8 mouse cellular contexts compared by ENCODE assay signal in genomic region chr17:32368991-32369578, GRCm38 (mm10). TPM values are rescaled to one million over a fixed set of nuclear protein-coding genes. Genes with fewer than 3 reads are reported as not detected.
A peak's percentile ranks its signal among the peaks of the same experiment; 100 is the strongest.
DNase-seq lines count a peak whose midpoint lies in the region; ATAC-seq and TF ChIP-seq lines count a peak whose summit lies in the region.

No protein-coding gene starts in this region.

- peak overlapping the region; percentile 33 for H3K4me3 ChIP-seq in heart, embryonic 12.5 days
- H3K4me3 ChIP-seq in hindbrain, postnatal 0 days (ENCODE audit: low read length), result no peak overlapping the region
- no peak overlapping the region; the same call in 1 of the 2 replicates for H3K4me3 ChIP-seq in midbrain, embryonic 14.5 days (replicated peaks; ENCODE audit: low read depth, low read length)

- TF ChIP-seq CTCF in hindbrain, postnatal 0 days (IDR thresholded peaks at IDR 0.05; ENCODE audit: low read depth), result no peak

- peak overlapping the region; percentile 59 for H3K4me2 ChIP-seq in heart, embryonic 12.5 days
- H3K4me2 ChIP-seq in hindbrain, postnatal 0 days (ENCODE audit: low read depth, low read length), result 0 out of 2 replicates have a peak overlapping the region, but pooled peaks have one; percentile 21
- peak overlapping the region; percentile 35 for H3K4me2 ChIP-seq in midbrain, embryonic 14.5 days (ENCODE audit: low read length)

- no peaks in the 10 kb centered on the region for H3K27me3 ChIP-seq in heart, embryonic 12.5 days (replicated peaks)
- no peaks in the 10 kb centered on the region for H3K27me3 ChIP-seq in hindbrain, postnatal 0 days (ENCODE audit: insufficient read depth, low read length)
- H3K27me3 ChIP-seq in midbrain, embryonic 14.5 days (ENCODE audit: control insufficient read depth, insufficient read depth, low read length), result no peaks in the 10 kb centered on the region

- intact Hi-C loops in heart, postnatal 14 days (cut with DNase I), result no loop called here

- H3K4me1 ChIP-seq in heart, embryonic 12.5 days (replicated peaks), result peaks cover 13% of the 10 kb centered on the region
- no peaks in the 10 kb centered on the region for H3K4me1 ChIP-seq in hindbrain, postnatal 0 days (ENCODE audit: insufficient read depth, low read length)
- H3K4me1 ChIP-seq in midbrain, embryonic 14.5 days (ENCODE audit: control insufficient read depth, insufficient read depth, low read length), result peaks cover 4% of the 10 kb centered on the region; the same call in 1 of the 2 replicates

- H3K9me3 ChIP-seq in heart, embryonic 12.5 days (replicated peaks), result no peaks in the 10 kb centered on the region
- no peaks in the 10 kb centered on the region for H3K9me3 ChIP-seq in hindbrain, postnatal 0 days (ENCODE audit: low read length)
- no peaks in the 10 kb centered on the region for H3K9me3 ChIP-seq in midbrain, embryonic 14.5 days (ENCODE audit: control insufficient read depth, low read length)

- H3K36me3 ChIP-seq in heart, embryonic 12.5 days, result 0 out of 2 replicates have a peak, but pooled peaks cover 3% of the 10 kb centered on the region
- no peaks in the 10 kb centered on the region; the same call in 1 of the 2 replicates for H3K36me3 ChIP-seq in hindbrain, postnatal 0 days (ENCODE audit: insufficient read depth, low read length)
- peaks cover 12% of the 10 kb centered on the region for H3K36me3 ChIP-seq in midbrain, embryonic 14.5 days (ENCODE audit: control insufficient read depth, insufficient read depth, low read length)

- no peak for ATAC-seq in heart, embryonic 12.5 days (ENCODE audit: insufficient number of reproducible peaks, low FRiP score)
- no peak for ATAC-seq in hindbrain, postnatal 0 days
- ATAC-seq in midbrain, embryonic 14.5 days (ENCODE audit: low FRiP score, low TSS enrichment), result no peak

- no peak for DNase-seq in heart, postnatal 14 days
- peak; percentile 55 for DNase-seq in embryo, embryonic 10.5 days (ENCODE audit: low spot score)
- no peak for DNase-seq in hindbrain, postnatal 0 days (ENCODE audit: low spot score)
- DNase-seq in midbrain, embryonic 14.5 days, result no peak
- DNase-seq in adrenal gland, adult (ENCODE audit: inconsistent age in 2 of 2, low spot score in 1 of 2), result no peak
- DNase-seq in layer of hippocampus, adult 9-10 months (ENCODE audit: low spot score), result no peak
- DNase-seq in testis, postnatal 10 days (ENCODE audit: low spot score), result no peak

- H3K9ac ChIP-seq in heart, embryonic 12.5 days, result no peak overlapping the region
- no peak overlapping the region for H3K9ac ChIP-seq in hindbrain, postnatal 0 days (replicated peaks; ENCODE audit: low read length)
- no peak overlapping the region for H3K9ac ChIP-seq in midbrain, embryonic 14.5 days (replicated peaks; ENCODE audit: low read length)

- H3K27ac ChIP-seq in heart, embryonic 12.5 days (ENCODE audit: poor library complexity, severe bottlenecking), result no peak overlapping the region
- no peak overlapping the region for H3K27ac ChIP-seq in hindbrain, postnatal 0 days
- H3K27ac ChIP-seq in midbrain, embryonic 14.5 days (replicated peaks; ENCODE audit: low read depth, low read length), result no peak overlapping the region

- 15% methylated on average over 14 of the region's 17 CpGs for WGBS in heart, embryonic 12.5 days
- WGBS in hindbrain, postnatal 0 days, result 25% methylated on average over 10 of the region's 17 CpGs
- 18% methylated on average over 12 of the region's 17 CpGs for WGBS in midbrain, embryonic 14.5 days

RNA-seq across cellular contexts. Expression of gene Akap8l, which starts 18.7 kb away (rescaled TPM):
- polyA plus RNA-seq in heart, embryonic 12.5 days (2016; fragmentation: Nextera tagmentation; extraction: Ambion mirVana), result 79.4 and 84.6 TPM in 2 replicates
- total RNA-seq in heart, postnatal 14 days (2021), result 10 to 100 TPM; 49.2 to 57.1 TPM
- total RNA-seq in hindbrain, postnatal 0 days (2014; rRNA removed), result 73.6 and 76.3 TPM in 2 replicates
- polyA plus RNA-seq in hindbrain, postnatal 0 days (2015; fragmentation: Nextera tagmentation; extraction: Ambion mirVana), result 95.7 and 103 TPM in 2 replicates
- 115 and 122 TPM in 2 replicates for polyA plus RNA-seq in midbrain, embryonic 14.5 days (2014; fragmentation: Nextera tagmentation; extraction: Ambion mirVana)

RNA-seq across cellular contexts. Expression of gene Wiz, which starts 20.2 kb away (rescaled TPM):
- polyA plus RNA-seq in heart, embryonic 12.5 days (2016; fragmentation: Nextera tagmentation; extraction: Ambion mirVana), result 23.7 and 23.9 TPM in 2 replicates
- total RNA-seq in heart, postnatal 14 days (2021), result 10 to 100 TPM; 22.4 to 23.4 TPM
- 50.4 and 56.8 TPM in 2 replicates for total RNA-seq in hindbrain, postnatal 0 days (2014; rRNA removed)
- 24.2 and 28.4 TPM in 2 replicates for polyA plus RNA-seq in hindbrain, postnatal 0 days (2015; fragmentation: Nextera tagmentation; extraction: Ambion mirVana)
- polyA plus RNA-seq in midbrain, embryonic 14.5 days (2014; fragmentation: Nextera tagmentation; extraction: Ambion mirVana), result 40.8 and 59.2 TPM in 2 replicates

RNA-seq across cellular contexts. Expression of gene Rasal3, which starts 34.3 kb away (rescaled TPM):
- 0.66 and 0.95 TPM in 2 replicates for polyA plus RNA-seq in heart, embryonic 12.5 days (2016; fragmentation: Nextera tagmentation; extraction: Ambion mirVana)
- total RNA-seq in heart, postnatal 14 days (2021), result 1 to 10 TPM; 1.3 to 4.7 TPM
- total RNA-seq in hindbrain, postnatal 0 days (2014; rRNA removed), result 1.2 and 2.8 TPM in 2 replicates
- polyA plus RNA-seq in hindbrain, postnatal 0 days (2015; fragmentation: Nextera tagmentation; extraction: Ambion mirVana), result 0.61 and 1.2 TPM in 2 replicates
- 0.39 and 0.50 TPM in 2 replicates for polyA plus RNA-seq in midbrain, embryonic 14.5 days (2014; fragmentation: Nextera tagmentation; extraction: Ambion mirVana)

RNA-seq across cellular contexts. Expression of gene Akap8, which starts 48.0 kb away (rescaled TPM):
- polyA plus RNA-seq in heart, embryonic 12.5 days (2016; fragmentation: Nextera tagmentation; extraction: Ambion mirVana), result 85.1 and 88.9 TPM in 2 replicates
- total RNA-seq in heart, postnatal 14 days (2021), result 10 to 100 TPM; 50.0 to 62.5 TPM
- total RNA-seq in hindbrain, postnatal 0 days (2014; rRNA removed), result 94.4 and 108 TPM in 2 replicates
- polyA plus RNA-seq in hindbrain, postnatal 0 days (2015; fragmentation: Nextera tagmentation; extraction: Ambion mirVana), result 66.4 and 75.2 TPM in 2 replicates
- polyA plus RNA-seq in midbrain, embryonic 14.5 days (2014; fragmentation: Nextera tagmentation; extraction: Ambion mirVana), result 51.6 and 56.0 TPM in 2 replicates

RNA-seq across cellular contexts. Expression of gene Pglyrp2, which starts 54.9 kb away (rescaled TPM):
- polyA plus RNA-seq in heart, embryonic 12.5 days (2016; fragmentation: Nextera tagmentation; extraction: Ambion mirVana), result not detected in 2 replicates
- total RNA-seq in heart, postnatal 14 days (2021), result under 1 TPM; 0.24 to 0.93 TPM
- total RNA-seq in hindbrain, postnatal 0 days (2014; rRNA removed), result not detected in 2 replicates
- not detected in 2 replicates for polyA plus RNA-seq in hindbrain, postnatal 0 days (2015; fragmentation: Nextera tagmentation; extraction: Ambion mirVana)
- polyA plus RNA-seq in midbrain, embryonic 14.5 days (2014; fragmentation: Nextera tagmentation; extraction: Ambion mirVana), result not detected in 2 replicates
